Mouse (Mus musculus) lung, postnatal 0 days (tissue): ENCODE results near the gene Iqca. TPM values are rescaled to one million over a fixed set of nuclear protein-coding genes. Genes with fewer than 3 reads are reported as not detected.

Source experiments
- ATAC-seq: fragments of 200-750 bp; cut with Nextera tagmentation; 2 replicates; pipeline ENCODE4 v1.8.0; 2017; ENCODE audit warnings: moderate library complexity
- DNase-seq: peaks from one replicate; pipeline ENCODE4 v3.0.0-alpha.2; 2016; ENCODE audit warnings: low spot score
- H3K27ac ChIP-seq: fragments of 300-500 bp; sonication (generic); 2 replicates; pipeline ENCODE4 v1.5.1; 2014; ENCODE audit warnings: antibody characterized with exemption, mild to moderate bottlenecking, low read length, mixed read lengths
- H3K27me3 ChIP-seq: fragments of 300-500 bp; sonication (generic); replicated peaks from 2 replicates; pipeline ENCODE4 v1.6.1; 2014; ENCODE audit warnings: low read length, mixed read lengths; ENCODE audit not compliant: insufficient read depth
- H3K36me3 ChIP-seq: fragments of 300-500 bp; sonication (generic); 2 replicates; pipeline ENCODE4 v1.6.1; 2014; ENCODE audit warnings: low read length, mixed read lengths; ENCODE audit not compliant: insufficient read depth
- H3K4me1 ChIP-seq: fragments of 300-500 bp; sonication (generic); 2 replicates; pipeline ENCODE4 v1.6.1; 2014; ENCODE audit warnings: antibody characterized with exemption, low read depth, low read length, mixed read lengths; ENCODE audit not compliant: insufficient read depth
- H3K4me2 ChIP-seq: fragments of 300-500 bp; sonication (generic); replicated peaks from 2 replicates; pipeline ENCODE4 v1.6.1; 2014; ENCODE audit warnings: low read depth, mild to moderate bottlenecking, low read length, moderate library complexity, mixed read lengths
- H3K4me3 ChIP-seq: fragments of 300-500 bp; sonication (generic); 2 replicates; pipeline ENCODE4 v1.5.1; 2014; ENCODE audit warnings: low read depth, low read length
- H3K9ac ChIP-seq: fragments of 300-500 bp; sonication (generic); replicated peaks from 2 replicates; pipeline ENCODE4 v1.6.1; 2014; ENCODE audit warnings: low read depth, mild to moderate bottlenecking
- H3K9me3 ChIP-seq: fragments of 300-500 bp; sonication (generic); 2 replicates; pipeline ENCODE4 v1.6.1; 2016; ENCODE audit warnings: low read length, mixed read lengths
- CTCF ChIP-seq: IDR thresholded peaks from 2 replicates; pipeline ENCODE4 v1.5.1; 2016; ENCODE audit warnings: antibody characterized with exemption, mild to moderate bottlenecking
- EP300 ChIP-seq: IDR thresholded peaks from 2 replicates; pipeline ENCODE4 v1.6.1; 2016; ENCODE audit warnings: antibody characterized with exemption, mild to moderate bottlenecking, control low read depth
- WGBS: fragments of 180-500 bp; shearing (Covaris S2); extraction: QIAGEN DNeasy Blood & Tissue Kit; methylation state at CpG from one replicate; pipeline ENCODE4 v1.1.7; 2014; 5-methylcytosine and 5-hydroxymethylcytosine counted together
- polyA plus RNA-seq: library from polyadenylated mRNA; unstranded; fragments of >200 nt; fragmentation: Nextera tagmentation; extraction: Ambion mirVana; gene quantifications from 2 replicates; pipeline ENCODE4 v1.2.1, GENCODE M21; 2015

Iqca gene
- polyA plus RNA-seq, 1 experiment from 2014 or later = 4.6 TPM

- Histone ChIP-seq H3K4me2 (no peak overlapping the region), H3K4me3 (no peak overlapping the region), H3K36me3 (no peaks in the 10 kb centered on the region), H3K9me3 (no peaks in the 10 kb centered on the region), H3K27me3 (no peaks in the 10 kb centered on the region), H3K27ac (no peak overlapping the region), H3K4me1 (no peaks in the 10 kb centered on the region), H3K9ac (no peak overlapping the region)
- 78% methylated on average over 6 of the region's 6 CpGs for WGBS
- DNase-seq (no peak), ATAC-seq (no peak)
- no peak for TF ChIP-seq CTCF
- no peak for TF ChIP-seq EP300
Measured at GRCm38 (mm10) chr1:90120706-90121105, 32.5 kb downstream of the Iqca start.

GRCm38 (mm10) chr1:90119214-90119613 lies 34.0 kb downstream of the Iqca start:
- Histone ChIP-seq H3K36me3 (no peaks in the 10 kb centered on the region), H3K27me3 (no peaks in the 10 kb centered on the region), H3K4me3 (no peak overlapping the region), H3K27ac (no peak overlapping the region), H3K9ac (no peak overlapping the region), H3K9me3 (no peaks in the 10 kb centered on the region), H3K4me2 (no peak overlapping the region), H3K4me1 (no peaks in the 10 kb centered on the region)
- 59% methylated on average over 12 of the region's 12 CpGs for WGBS
- ATAC-seq = no peak
- DNase-seq = no peak
- TF ChIP-seq CTCF = no peak
- no peak for TF ChIP-seq EP300

GRCm38 (mm10) chr1:90117207-90117606 lies 36.0 kb downstream of the Iqca start:
- no peak overlapping the region for H3K9ac ChIP-seq
- ATAC-seq (peak; percentile 65; the same call in 1 of the 2 replicates), DNase-seq (peak; percentile 14)
- H3K27me3 ChIP-seq = no peaks in the 10 kb centered on the region
- TF ChIP-seq CTCF = no peak
- TF ChIP-seq EP300 = peak; percentile 90
- no peaks in the 10 kb centered on the region for H3K4me1 ChIP-seq
- no peak overlapping the region for H3K4me3 ChIP-seq
- WGBS = 61% methylated on average over 7 of the region's 7 CpGs
- H3K36me3 ChIP-seq = no peaks in the 10 kb centered on the region
- H3K27ac ChIP-seq = no peak overlapping the region
- no peak overlapping the region for H3K4me2 ChIP-seq
- no peaks in the 10 kb centered on the region for H3K9me3 ChIP-seq

GRCm38 (mm10) chr1:90114586-90114985 lies 38.6 kb downstream of the Iqca start:
- Histone ChIP-seq H3K4me2 (no peak overlapping the region), H3K27me3 (no peaks in the 10 kb centered on the region), H3K9ac (no peak overlapping the region), H3K4me1 (no peaks in the 10 kb centered on the region), H3K36me3 (no peaks in the 10 kb centered on the region), H3K4me3 (no peak overlapping the region), H3K9me3 (no peaks in the 10 kb centered on the region), H3K27ac (no peak overlapping the region)
- ATAC-seq (no peak), DNase-seq (no peak)
- TF ChIP-seq CTCF (no peak), EP300 (no peak)
- 87% methylated on average over 5 of the region's 5 CpGs for WGBS

- Histone ChIP-seq H3K36me3 (no peaks in the 10 kb centered on the region), H3K27ac (no peak overlapping the region), H3K4me3 (no peak overlapping the region), H3K4me2 (no peak overlapping the region), H3K4me1 (no peaks in the 10 kb centered on the region), H3K27me3 (no peaks in the 10 kb centered on the region), H3K9me3 (no peaks in the 10 kb centered on the region), H3K9ac (no peak overlapping the region)
- DNase-seq = no peak
- TF ChIP-seq EP300 = no peak
- no peak for TF ChIP-seq CTCF
- no peak for ATAC-seq
- 90% methylated on average over 6 of the region's 6 CpGs for WGBS
Measured at GRCm38 (mm10) chr1:90113655-90114244, 39.5 kb downstream of the Iqca start.

- H3K4me3 ChIP-seq = no peak overlapping the region
- H3K4me2 ChIP-seq = no peak overlapping the region
- WGBS = 66% methylated on average over 2 of the region's 2 CpGs
- no peaks in the 10 kb centered on the region for H3K4me1 ChIP-seq
- DNase-seq (no peak), ATAC-seq (no peak)
- TF ChIP-seq EP300 (no peak), CTCF (no peak)
- H3K9me3 ChIP-seq = no peaks in the 10 kb centered on the region
- no peak overlapping the region for H3K9ac ChIP-seq
- no peaks in the 10 kb centered on the region for H3K36me3 ChIP-seq
- H3K27me3 ChIP-seq = no peaks in the 10 kb centered on the region
- H3K27ac ChIP-seq = no peak overlapping the region
Measured at GRCm38 (mm10) chr1:90112669-90113068, 40.5 kb downstream of the Iqca start.
